Mouse (Mus musculus) lung, postnatal 0 days (tissue): ENCODE results near the gene Pgbd1.

Experiments
- CTCF ChIP-seq: IDR thresholded peaks from 2 replicates; pipeline ENCODE4 v1.5.1; 2016; ENCODE audit warnings: antibody characterized with exemption, mild to moderate bottlenecking
- EP300 ChIP-seq: IDR thresholded peaks from 2 replicates; pipeline ENCODE4 v1.6.1; 2016; ENCODE audit warnings: antibody characterized with exemption, mild to moderate bottlenecking, control low read depth

GRCm38 (mm10) chr13:21453042-21453441 lies 12.2 kb upstream of the Pgbd1 start:
- no peak for TF ChIP-seq CTCF
- no peak for TF ChIP-seq EP300
